Mouse (Mus musculus): ENCODE measurements around the gene Irf3. TPM values are rescaled to one million over a fixed set of nuclear protein-coding genes. Genes with fewer than 3 reads are reported as not detected.

Gene Irf3
- polyA plus RNA-seq, 1 experiment from 2014 or later, result 43.2 TPM

- ATAC-seq (ENCODE audit: low read depth), result no peak
- no peaks in the 10 kb centered on the region for H3K9me3 ChIP-seq (replicated peaks; ENCODE audit: control insufficient read depth, low read length)
- H3K4me1 ChIP-seq (ENCODE audit: control insufficient read depth, low read depth, low read length), result peaks cover 12% of the 10 kb centered on the region
- H3K36me3 ChIP-seq (ENCODE audit: control insufficient read depth, insufficient read depth), result no peaks in the 10 kb centered on the region
- no peak overlapping the region for H3K4me3 ChIP-seq (ENCODE audit: low read depth, low read length)
- no peaks in the 10 kb centered on the region for H3K27me3 ChIP-seq (ENCODE audit: control insufficient read depth, insufficient read depth, low read depth, low read length)
- WGBS (ENCODE audit: insufficient replicate concordance), result 52% methylated on average over 15 of the region's 15 CpGs
- no peak overlapping the region for H3K27ac ChIP-seq (ENCODE audit: low read length)
- H3K9ac ChIP-seq (ENCODE audit: low read depth, low read length), result no peak overlapping the region
- H3K4me2 ChIP-seq (ENCODE audit: low read depth, low read length), result no peak overlapping the region
Measured at GRCm38 (mm10) chr7:44966638-44967037, 30.8 kb upstream of the Irf3 start.

- H3K4me1 ChIP-seq (ENCODE audit: control insufficient read depth, low read depth, low read length), result peaks cover 30% of the 10 kb centered on the region
- H3K4me3 ChIP-seq (ENCODE audit: low read depth, low read length), result peak overlapping the region; percentile 59
- no peaks in the 10 kb centered on the region for H3K36me3 ChIP-seq (ENCODE audit: control insufficient read depth, insufficient read depth)
- no peak overlapping the region for H3K27ac ChIP-seq (ENCODE audit: low read length)
- peak; percentile 89 for ATAC-seq (ENCODE audit: low read depth)
- under 1% methylated on average over 36 of the region's 36 CpGs for WGBS (ENCODE audit: insufficient replicate concordance)
- H3K27me3 ChIP-seq (ENCODE audit: control insufficient read depth, insufficient read depth, low read depth, low read length), result no peaks in the 10 kb centered on the region
- H3K4me2 ChIP-seq (ENCODE audit: low read depth, low read length), result peak overlapping the region; percentile 84
- peak overlapping the region; percentile 38 for H3K9ac ChIP-seq (ENCODE audit: low read depth, low read length)
- H3K9me3 ChIP-seq (replicated peaks; ENCODE audit: control insufficient read depth, low read length), result no peaks in the 10 kb centered on the region
Measured at GRCm38 (mm10) chr7:44970231-44970691, 27.2 kb upstream of the Irf3 start.

- Histone ChIP-seq H3K4me3 (ENCODE audit: low read depth, low read length) (no peak overlapping the region), H3K9ac (ENCODE audit: low read depth, low read length) (no peak overlapping the region), H3K4me1 (ENCODE audit: control insufficient read depth, low read depth, low read length) (peaks cover 32% of the 10 kb centered on the region), H3K27me3 (ENCODE audit: control insufficient read depth, insufficient read depth, low read depth, low read length) (no peaks in the 10 kb centered on the region), H3K36me3 (ENCODE audit: control insufficient read depth, insufficient read depth) (no peaks in the 10 kb centered on the region), H3K9me3 (replicated peaks; ENCODE audit: control insufficient read depth, low read length) (no peaks in the 10 kb centered on the region), H3K4me2 (ENCODE audit: low read depth, low read length) (peak overlapping the region; percentile 84; the same call in 1 of the 2 replicates), H3K27ac (ENCODE audit: low read length) (no peak overlapping the region)
- ATAC-seq (ENCODE audit: low read depth), result no peak
- 64% methylated on average over 7 of the region's 7 CpGs for WGBS (ENCODE audit: insufficient replicate concordance)
Measured at GRCm38 (mm10) chr7:44971142-44971541, 26.3 kb upstream of the Irf3 start.

GRCm38 (mm10) chr7:44973415-44974130 lies 23.9 kb upstream of the Irf3 start:
- peaks cover 13% of the 10 kb centered on the region for H3K36me3 ChIP-seq (ENCODE audit: control insufficient read depth, insufficient read depth)
- no peaks in the 10 kb centered on the region for H3K27me3 ChIP-seq (ENCODE audit: control insufficient read depth, insufficient read depth, low read depth, low read length)
- peaks cover 32% of the 10 kb centered on the region for H3K4me1 ChIP-seq (ENCODE audit: control insufficient read depth, low read depth, low read length)
- no peak for ATAC-seq (ENCODE audit: low read depth)
- 50% methylated on average over 14 of the region's 14 CpGs for WGBS (ENCODE audit: insufficient replicate concordance)
- peak overlapping the region; percentile 51 for H3K4me3 ChIP-seq (ENCODE audit: low read depth, low read length)
- H3K9ac ChIP-seq (ENCODE audit: low read depth, low read length), result no peak overlapping the region; the same call in 1 of the 2 replicates
- no peaks in the 10 kb centered on the region for H3K9me3 ChIP-seq (replicated peaks; ENCODE audit: control insufficient read depth, low read length)
- peak overlapping the region; percentile 71 for H3K4me2 ChIP-seq (ENCODE audit: low read depth, low read length)
- peak overlapping the region; percentile 83 for H3K27ac ChIP-seq (ENCODE audit: low read length)

- Histone ChIP-seq H3K36me3 (ENCODE audit: control insufficient read depth, insufficient read depth) (peaks cover 16% of the 10 kb centered on the region), H3K27ac (ENCODE audit: low read length) (peak within 1 kb of the TSS; percentile 83), H3K9me3 (replicated peaks; ENCODE audit: control insufficient read depth, low read length) (no peaks in the 10 kb centered on the region), H3K4me3 (ENCODE audit: low read depth, low read length) (peak within 1 kb of the TSS; percentile 51), H3K27me3 (ENCODE audit: control insufficient read depth, insufficient read depth, low read depth, low read length) (no peaks in the 10 kb centered on the region), H3K9ac (ENCODE audit: low read depth, low read length) (peak within 1 kb of the TSS; percentile 55), H3K4me1 (ENCODE audit: control insufficient read depth, low read depth, low read length) (peaks cover 32% of the 10 kb centered on the region), H3K4me2 (ENCODE audit: low read depth, low read length) (peak within 1 kb of the TSS; percentile 71)
- peak; percentile 54 for ATAC-seq (ENCODE audit: low read depth)
- WGBS (ENCODE audit: insufficient replicate concordance), result 4% methylated on average over 22 of the region's 22 CpGs
Measured at GRCm38 (mm10) chr7:44974383-44975116, 22.9 kb upstream of the Irf3 start, which contains the start of gene Cpt1c. TSS of gene Cpt1c (minus strand) at chr7:44974851.

GRCm38 (mm10) chr7:44975117-44975419 lies 22.4 kb upstream of the Irf3 start:
- Histone ChIP-seq H3K9me3 (replicated peaks; ENCODE audit: control insufficient read depth, low read length) (no peaks in the 10 kb centered on the region), H3K9ac (ENCODE audit: low read depth, low read length) (0 out of 2 replicates have a peak overlapping the region, but pooled peaks have one; percentile 14), H3K4me2 (ENCODE audit: low read depth, low read length) (peak overlapping the region; percentile 71), H3K27ac (ENCODE audit: low read length) (peak overlapping the region; percentile 83), H3K27me3 (ENCODE audit: control insufficient read depth, insufficient read depth, low read depth, low read length) (no peaks in the 10 kb centered on the region), H3K4me1 (ENCODE audit: control insufficient read depth, low read depth, low read length) (peaks cover 32% of the 10 kb centered on the region), H3K36me3 (ENCODE audit: control insufficient read depth, insufficient read depth) (peaks cover 16% of the 10 kb centered on the region), H3K4me3 (ENCODE audit: low read depth, low read length) (peak overlapping the region; percentile 51; the same call in 1 of the 2 replicates)
- ATAC-seq (ENCODE audit: low read depth), result no peak
- 22% methylated on average over 6 of the region's 6 CpGs for WGBS (ENCODE audit: insufficient replicate concordance)

- peaks cover 33% of the 10 kb centered on the region for H3K36me3 ChIP-seq (ENCODE audit: control insufficient read depth, insufficient read depth)
- no peak overlapping the region for H3K4me2 ChIP-seq (ENCODE audit: low read depth, low read length)
- no peak for ATAC-seq (ENCODE audit: low read depth)
- WGBS (ENCODE audit: insufficient replicate concordance), result 76% methylated on average over 3 of the region's 3 CpGs
- no peak overlapping the region for H3K4me3 ChIP-seq (ENCODE audit: low read depth, low read length)
- H3K9me3 ChIP-seq (replicated peaks; ENCODE audit: control insufficient read depth, low read length), result no peaks in the 10 kb centered on the region
- no peak overlapping the region for H3K27ac ChIP-seq (ENCODE audit: low read length)
- peaks cover 22% of the 10 kb centered on the region for H3K4me1 ChIP-seq (ENCODE audit: control insufficient read depth, low read depth, low read length)
- H3K9ac ChIP-seq (ENCODE audit: low read depth, low read length), result no peak overlapping the region
- no peaks in the 10 kb centered on the region for H3K27me3 ChIP-seq (ENCODE audit: control insufficient read depth, insufficient read depth, low read depth, low read length)
Measured at GRCm38 (mm10) chr7:44978300-44978699, 19.1 kb upstream of the Irf3 start.

- Histone ChIP-seq H3K4me1 (ENCODE audit: control insufficient read depth, low read depth, low read length) (peaks cover 12% of the 10 kb centered on the region), H3K27me3 (ENCODE audit: control insufficient read depth, insufficient read depth, low read depth, low read length) (no peaks in the 10 kb centered on the region), H3K9ac (ENCODE audit: low read depth, low read length) (no peak overlapping the region), H3K27ac (ENCODE audit: low read length) (no peak overlapping the region), H3K9me3 (replicated peaks; ENCODE audit: control insufficient read depth, low read length) (no peaks in the 10 kb centered on the region), H3K36me3 (ENCODE audit: control insufficient read depth, insufficient read depth) (peaks cover 32% of the 10 kb centered on the region), H3K4me2 (ENCODE audit: low read depth, low read length) (no peak overlapping the region), H3K4me3 (ENCODE audit: low read depth, low read length) (no peak overlapping the region)
- 83% methylated on average over 8 of the region's 8 CpGs for WGBS (ENCODE audit: insufficient replicate concordance)
- no peak for ATAC-seq (ENCODE audit: low read depth)
Measured at GRCm38 (mm10) chr7:44981539-44981938, 15.9 kb upstream of the Irf3 start.

GRCm38 (mm10) chr7:44983085-44983484 lies 14.4 kb upstream of the Irf3 start:
- H3K9ac ChIP-seq (ENCODE audit: low read depth, low read length), result no peak overlapping the region
- H3K27ac ChIP-seq (ENCODE audit: low read length), result no peak overlapping the region
- ATAC-seq (ENCODE audit: low read depth), result no peak
- 20% methylated on average over 6 of the region's 6 CpGs for WGBS (ENCODE audit: insufficient replicate concordance)
- peaks cover 22% of the 10 kb centered on the region for H3K4me1 ChIP-seq (ENCODE audit: control insufficient read depth, low read depth, low read length)
- no peaks in the 10 kb centered on the region for H3K9me3 ChIP-seq (replicated peaks; ENCODE audit: control insufficient read depth, low read length)
- H3K4me2 ChIP-seq (ENCODE audit: low read depth, low read length), result no peak overlapping the region
- H3K4me3 ChIP-seq (ENCODE audit: low read depth, low read length), result no peak overlapping the region
- peaks cover 20% of the 10 kb centered on the region for H3K36me3 ChIP-seq (ENCODE audit: control insufficient read depth, insufficient read depth)
- H3K27me3 ChIP-seq (ENCODE audit: control insufficient read depth, insufficient read depth, low read depth, low read length), result no peaks in the 10 kb centered on the region
